Mouse (Mus musculus): Measurements from ENCODE around the gene Skil. TPM values are rescaled to one million over a fixed set of nuclear protein-coding genes. Genes with fewer than 3 reads are reported as not detected.
A peak's percentile ranks its signal among the peaks of the same experiment; 100 is the strongest.

The Skil gene
- polyA plus RNA-seq, 1 experiment from 2014 or later, result 20.4 TPM

GRCm38 (mm10) chr3:31079450-31079849, 15.4 kb upstream of the Skil start:
- ATAC-seq, result no peak
- H3K27me3 ChIP-seq (replicated peaks; ENCODE audit: control insufficient read depth, insufficient read depth, low read length), result no peaks in the 10 kb centered on the region
- no peak overlapping the region for H3K4me2 ChIP-seq (ENCODE audit: low read length)
- H3K9me3 ChIP-seq (ENCODE audit: control insufficient read depth, low read length), result no peaks in the 10 kb centered on the region
- WGBS, result 68% methylated on average over 10 of the region's 10 CpGs
- H3K36me3 ChIP-seq (ENCODE audit: control insufficient read depth, insufficient read depth, low read length), result no peaks in the 10 kb centered on the region
- H3K4me1 ChIP-seq (ENCODE audit: control insufficient read depth, insufficient read depth, low read depth, low read length), result no peaks in the 10 kb centered on the region; the same call in 1 of the 2 replicates
- no peak overlapping the region for H3K9ac ChIP-seq (ENCODE audit: low read depth, low read length)
- H3K27ac ChIP-seq (ENCODE audit: low read depth, low read length), result no peak overlapping the region
- no peak overlapping the region for H3K4me3 ChIP-seq (ENCODE audit: low read length)

- peak; percentile 17; the same call in 1 of the 2 replicates for ATAC-seq
Observed at GRCm38 (mm10) chr3:31080791-31081502, 13.9 kb upstream of the Skil start.

GRCm38 (mm10) chr3:31082838-31083506, 11.9 kb upstream of the Skil start:
- Histone ChIP-seq H3K4me1 (ENCODE audit: control insufficient read depth, insufficient read depth, low read depth, low read length) (no peaks in the 10 kb centered on the region; the same call in 1 of the 2 replicates), H3K4me2 (ENCODE audit: low read length) (no peak overlapping the region), H3K4me3 (ENCODE audit: low read length) (no peak overlapping the region), H3K9me3 (ENCODE audit: control insufficient read depth, low read length) (no peaks in the 10 kb centered on the region), H3K9ac (ENCODE audit: low read depth, low read length) (no peak overlapping the region), H3K27me3 (replicated peaks; ENCODE audit: control insufficient read depth, insufficient read depth, low read length) (no peaks in the 10 kb centered on the region), H3K27ac (ENCODE audit: low read depth, low read length) (no peak overlapping the region), H3K36me3 (ENCODE audit: control insufficient read depth, insufficient read depth, low read length) (no peaks in the 10 kb centered on the region)
- WGBS, result 95% methylated on average over 12 of the region's 13 CpGs
- no peak for ATAC-seq

More at GRCm38 (mm10) chr3:31080791-31081502, 13.9 kb upstream of the Skil start:
- Histone ChIP-seq H3K9ac (ENCODE audit: low read depth, low read length) (no peak overlapping the region), H3K4me1 (ENCODE audit: control insufficient read depth, insufficient read depth, low read depth, low read length) (no peaks in the 10 kb centered on the region; the same call in 1 of the 2 replicates), H3K36me3 (ENCODE audit: control insufficient read depth, insufficient read depth, low read length) (no peaks in the 10 kb centered on the region), H3K27ac (ENCODE audit: low read depth, low read length) (no peak overlapping the region), H3K9me3 (ENCODE audit: control insufficient read depth, low read length) (no peaks in the 10 kb centered on the region), H3K4me2 (ENCODE audit: low read length) (no peak overlapping the region), H3K27me3 (replicated peaks; ENCODE audit: control insufficient read depth, insufficient read depth, low read length) (no peaks in the 10 kb centered on the region), H3K4me3 (ENCODE audit: low read length) (no peak overlapping the region)
- WGBS, result 81% methylated on average over 10 of the region's 10 CpGs

- Histone ChIP-seq H3K27ac (ENCODE audit: low read depth, low read length) (no peak overlapping the region), H3K9ac (ENCODE audit: low read depth, low read length) (no peak overlapping the region), H3K9me3 (ENCODE audit: control insufficient read depth, low read length) (no peaks in the 10 kb centered on the region), H3K36me3 (ENCODE audit: control insufficient read depth, insufficient read depth, low read length) (no peaks in the 10 kb centered on the region), H3K27me3 (replicated peaks; ENCODE audit: control insufficient read depth, insufficient read depth, low read length) (no peaks in the 10 kb centered on the region), H3K4me3 (ENCODE audit: low read length) (no peak overlapping the region), H3K4me2 (ENCODE audit: low read length) (peak overlapping the region; percentile 31), H3K4me1 (ENCODE audit: control insufficient read depth, insufficient read depth, low read depth, low read length) (no peaks in the 10 kb centered on the region; the same call in 1 of the 2 replicates)
- ATAC-seq, result peak; percentile 70
- WGBS, result 31% methylated on average over 12 of the region's 12 CpGs
Observed at GRCm38 (mm10) chr3:31083507-31084245, 11.2 kb upstream of the Skil start.

GRCm38 (mm10) chr3:31085000-31085399, 9.9 kb upstream of the Skil start:
- Histone ChIP-seq H3K4me3 (ENCODE audit: low read length) (no peak overlapping the region), H3K27ac (ENCODE audit: low read depth, low read length) (no peak overlapping the region), H3K4me1 (ENCODE audit: control insufficient read depth, insufficient read depth, low read depth, low read length) (no peaks in the 10 kb centered on the region; the same call in 1 of the 2 replicates), H3K9me3 (ENCODE audit: control insufficient read depth, low read length) (no peaks in the 10 kb centered on the region), H3K36me3 (ENCODE audit: control insufficient read depth, insufficient read depth, low read length) (no peaks in the 10 kb centered on the region), H3K9ac (ENCODE audit: low read depth, low read length) (no peak overlapping the region), H3K4me2 (ENCODE audit: low read length) (no peak overlapping the region), H3K27me3 (replicated peaks; ENCODE audit: control insufficient read depth, insufficient read depth, low read length) (no peaks in the 10 kb centered on the region)
- no peak for ATAC-seq
- WGBS, result 94% methylated on average over 3 of the region's 3 CpGs

- no peak overlapping the region for H3K9ac ChIP-seq (ENCODE audit: low read depth, low read length)
- H3K27me3 ChIP-seq (replicated peaks; ENCODE audit: control insufficient read depth, insufficient read depth, low read length), result no peaks in the 10 kb centered on the region
- no peak overlapping the region for H3K4me3 ChIP-seq (ENCODE audit: low read length)
- H3K27ac ChIP-seq (ENCODE audit: low read depth, low read length), result no peak overlapping the region
- no peaks in the 10 kb centered on the region for H3K9me3 ChIP-seq (ENCODE audit: control insufficient read depth, low read length)
- H3K4me1 ChIP-seq (ENCODE audit: control insufficient read depth, insufficient read depth, low read depth, low read length), result peaks cover 3% of the 10 kb centered on the region; the same call in 1 of the 2 replicates
- H3K36me3 ChIP-seq (ENCODE audit: control insufficient read depth, insufficient read depth, low read length), result no peaks in the 10 kb centered on the region
- no peak for ATAC-seq
- no peak overlapping the region for H3K4me2 ChIP-seq (ENCODE audit: low read length)
- WGBS, result 36% methylated on average over 10 of the region's 10 CpGs
Observed at GRCm38 (mm10) chr3:31088789-31089775, 5.8 kb upstream of the Skil start.

GRCm38 (mm10) chr3:31089956-31090355, 4.9 kb upstream of the Skil start:
- H3K27ac ChIP-seq (ENCODE audit: low read depth, low read length), result no peak overlapping the region
- H3K27me3 ChIP-seq (replicated peaks; ENCODE audit: control insufficient read depth, insufficient read depth, low read length), result no peaks in the 10 kb centered on the region
- H3K4me3 ChIP-seq (ENCODE audit: low read length), result no peak overlapping the region
- H3K4me1 ChIP-seq (ENCODE audit: control insufficient read depth, insufficient read depth, low read depth, low read length), result peaks cover 3% of the 10 kb centered on the region; the same call in 1 of the 2 replicates
- no peak for ATAC-seq
- H3K4me2 ChIP-seq (ENCODE audit: low read length), result no peak overlapping the region
- H3K9me3 ChIP-seq (ENCODE audit: control insufficient read depth, low read length), result no peaks in the 10 kb centered on the region
- no peaks in the 10 kb centered on the region for H3K36me3 ChIP-seq (ENCODE audit: control insufficient read depth, insufficient read depth, low read length)
- WGBS, result 64% methylated on average over 7 of the region's 7 CpGs
- H3K9ac ChIP-seq (ENCODE audit: low read depth, low read length), result no peak overlapping the region

- H3K9me3 ChIP-seq (ENCODE audit: control insufficient read depth, low read length), result no peaks in the 10 kb centered on the region
- ATAC-seq, result peak; percentile 27
- peaks cover 20% of the 10 kb centered on the region for H3K4me1 ChIP-seq (ENCODE audit: control insufficient read depth, insufficient read depth, low read depth, low read length)
- 1% methylated on average over 13 of the region's 13 CpGs for WGBS
- H3K4me3 ChIP-seq (ENCODE audit: low read length), result peak overlapping the region; percentile 86
- H3K4me2 ChIP-seq (ENCODE audit: low read length), result peak overlapping the region; percentile 82
- peak overlapping the region; percentile 72 for H3K9ac ChIP-seq (ENCODE audit: low read depth, low read length)
- H3K27ac ChIP-seq (ENCODE audit: low read depth, low read length), result peak overlapping the region; percentile 100
- no peaks in the 10 kb centered on the region for H3K27me3 ChIP-seq (replicated peaks; ENCODE audit: control insufficient read depth, insufficient read depth, low read length)
- no peaks in the 10 kb centered on the region for H3K36me3 ChIP-seq (ENCODE audit: control insufficient read depth, insufficient read depth, low read length)
Observed at GRCm38 (mm10) chr3:31093196-31093595, 1.7 kb upstream of the Skil start.
